Mouse (Mus musculus) embryonic facial prominence, embryonic 15.5 days (tissue): ENCODE results near the gene Rnaseh2b. TPM values are rescaled to one million over a fixed set of nuclear protein-coding genes. Genes with fewer than 3 reads are reported as not detected.

Experiments
- ATAC-seq: fragments of 200-750 bp; cut with Nextera tagmentation; 2 replicates; pipeline ENCODE4 v1.8.0; 2017; ENCODE audit warnings: low read depth, moderate TSS enrichment; ENCODE audit not compliant: insufficient number of reproducible peaks, low FRiP score, low TSS enrichment
- H3K27ac ChIP-seq: fragments of 300-500 bp; sonication (generic); replicated peaks from 2 replicates; pipeline ENCODE4 v1.5.1; 2015; ENCODE audit warnings: mild to moderate bottlenecking, inconsistent platforms
- H3K27me3 ChIP-seq: fragments of 300-500 bp; sonication (generic); 2 replicates; pipeline ENCODE4 v1.6.1; 2015; ENCODE audit warnings: inconsistent platforms
- H3K36me3 ChIP-seq: fragments of 300-500 bp; sonication (generic); 2 replicates; pipeline ENCODE4 v1.6.1; 2015; ENCODE audit warnings: mild to moderate bottlenecking, inconsistent platforms
- H3K4me1 ChIP-seq: fragments of 300-500 bp; sonication (generic); 2 replicates; pipeline ENCODE4 v1.6.1; 2015; ENCODE audit warnings: inconsistent platforms
- H3K4me2 ChIP-seq: fragments of 300-500 bp; sonication (generic); replicated peaks from 2 replicates; pipeline ENCODE4 v1.6.1; 2015; ENCODE audit warnings: mild to moderate bottlenecking, inconsistent platforms
- H3K4me3 ChIP-seq: fragments of 300-500 bp; sonication (generic); replicated peaks from 2 replicates; pipeline ENCODE4 v1.5.1; 2015; ENCODE audit warnings: mild to moderate bottlenecking, inconsistent platforms
- H3K9ac ChIP-seq: fragments of 300-500 bp; sonication (generic); 2 replicates; pipeline ENCODE4 v1.6.1; 2015; ENCODE audit warnings: inconsistent platforms
- H3K9me3 ChIP-seq: fragments of 300-500 bp; sonication (generic); replicated peaks from 2 replicates; pipeline ENCODE4 v1.6.1; 2016; ENCODE audit warnings: inconsistent platforms
- WGBS: fragments of 180-500 bp; shearing (Covaris S2); methylation state at CpG from one replicate; pipeline ENCODE4 v1.1.7; 2015; 5-methylcytosine and 5-hydroxymethylcytosine counted together
- polyA plus RNA-seq: library from polyadenylated mRNA; unstranded; fragments of >200 nt; fragmentation: Nextera tagmentation; extraction: Ambion mirVana; gene quantifications from 2 replicates; pipeline ENCODE4 v1.2.1, GENCODE M21; 2015

Gene Rnaseh2b
- polyA plus RNA-seq, 1 experiment from 2014 or later: 48.9 TPM

DNA sequence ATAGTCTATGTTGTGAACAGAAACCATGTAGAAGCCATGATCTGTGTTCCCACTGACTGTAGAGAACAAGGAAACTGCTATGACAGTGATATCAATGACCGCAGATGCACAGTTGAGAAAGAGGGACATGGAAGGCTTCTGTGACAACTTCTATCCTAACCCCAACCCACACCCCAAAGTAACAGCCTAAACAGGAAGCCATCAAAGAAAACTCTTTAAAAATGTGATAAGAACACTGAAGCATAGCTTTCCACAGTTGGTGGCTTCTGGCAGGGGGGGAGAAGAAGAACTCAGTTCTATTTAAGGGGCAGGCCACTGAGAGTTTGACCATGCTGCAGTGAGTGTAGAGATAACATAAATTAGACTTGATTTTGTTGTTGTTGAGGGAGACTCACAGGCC is 19.3 kb downstream of the Rnaseh2b start:
- no peak overlapping the region for H3K9ac ChIP-seq
- H3K4me3 ChIP-seq: no peak overlapping the region
- no peak overlapping the region for H3K27ac ChIP-seq
- no peaks in the 10 kb centered on the region for H3K36me3 ChIP-seq
- WGBS: 95% methylated on average over 1 of the region's 1 CpGs
- no peak overlapping the region for H3K4me2 ChIP-seq
- H3K9me3 ChIP-seq: no peaks in the 10 kb centered on the region
- no peaks in the 10 kb centered on the region for H3K27me3 ChIP-seq
- ATAC-seq: no peak
- no peaks in the 10 kb centered on the region for H3K4me1 ChIP-seq

- Histone ChIP-seq H3K9me3 (no peaks in the 10 kb centered on the region), H3K36me3 (no peaks in the 10 kb centered on the region), H3K27me3 (no peaks in the 10 kb centered on the region), H3K9ac (no peak overlapping the region), H3K27ac (peak overlapping the region; percentile 44), H3K4me2 (peak overlapping the region; percentile 6; the same call in 1 of the 2 replicates), H3K4me1 (peaks cover 13% of the 10 kb centered on the region; the same call in 1 of the 2 replicates), H3K4me3 (no peak overlapping the region)
- WGBS: 19% methylated on average over 6 of the region's 6 CpGs
- ATAC-seq: peak; percentile 35; the same call in 1 of the 2 replicates
Measured at GRCm38 (mm10) chr14:62322581-62323344, 30.4 kb downstream of the Rnaseh2b start.

DNA sequence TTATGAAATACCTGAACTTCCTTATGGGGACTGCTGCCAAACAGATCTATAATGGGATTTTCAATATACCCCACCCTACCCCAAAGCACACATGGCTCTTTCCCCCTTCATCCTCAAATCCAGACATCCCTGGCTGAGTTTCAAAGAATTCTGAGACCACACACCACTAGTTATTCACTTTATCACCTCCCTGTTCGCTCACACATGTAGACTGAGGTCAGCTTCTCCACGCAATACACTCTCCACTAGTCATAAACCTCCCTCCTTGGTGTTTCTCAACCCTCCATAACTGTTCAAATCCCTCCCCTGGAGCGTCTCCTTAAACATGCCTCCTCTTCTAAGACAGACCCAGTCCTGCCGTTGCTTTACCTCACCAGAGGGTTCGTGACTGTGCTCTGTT is 31.1 kb downstream of the Rnaseh2b start:
- H3K36me3 ChIP-seq: no peaks in the 10 kb centered on the region
- H3K4me2 ChIP-seq: no peak overlapping the region
- H3K9ac ChIP-seq: no peak overlapping the region
- no peaks in the 10 kb centered on the region for H3K27me3 ChIP-seq
- ATAC-seq: no peak
- no peak overlapping the region for H3K4me3 ChIP-seq
- H3K4me1 ChIP-seq: peaks cover 13% of the 10 kb centered on the region; the same call in 1 of the 2 replicates
- no peak overlapping the region for H3K27ac ChIP-seq
- 69% methylated on average over 5 of the region's 5 CpGs for WGBS
- H3K9me3 ChIP-seq: no peaks in the 10 kb centered on the region

DNA sequence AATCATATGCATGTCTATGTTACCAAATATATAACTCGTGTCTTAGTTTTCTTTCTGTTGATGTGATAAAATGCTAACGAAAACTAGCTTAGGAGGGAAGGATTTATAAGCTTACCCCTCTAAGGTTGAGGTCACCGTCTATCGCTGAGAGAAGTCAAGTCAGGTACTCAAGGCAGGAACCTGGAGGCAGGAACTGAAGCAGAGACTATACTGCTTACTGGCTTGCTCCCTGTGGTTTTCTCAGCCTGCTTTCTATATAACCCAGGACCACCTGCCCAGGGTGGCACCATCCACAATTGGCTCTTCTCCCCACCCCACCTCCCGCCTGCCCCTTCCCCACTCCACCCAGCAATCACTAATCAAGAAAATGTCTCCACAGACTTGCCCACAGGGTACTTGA is 32.6 kb downstream of the Rnaseh2b start:
- Histone ChIP-seq H3K4me3 (no peak overlapping the region), H3K27ac (no peak overlapping the region), H3K36me3 (no peaks in the 10 kb centered on the region), H3K9me3 (no peaks in the 10 kb centered on the region), H3K27me3 (no peaks in the 10 kb centered on the region), H3K9ac (no peak overlapping the region), H3K4me2 (no peak overlapping the region), H3K4me1 (peaks cover 13% of the 10 kb centered on the region; the same call in 1 of the 2 replicates)
- 85% methylated on average over 5 of the region's 5 CpGs for WGBS
- no peak for ATAC-seq

DNA sequence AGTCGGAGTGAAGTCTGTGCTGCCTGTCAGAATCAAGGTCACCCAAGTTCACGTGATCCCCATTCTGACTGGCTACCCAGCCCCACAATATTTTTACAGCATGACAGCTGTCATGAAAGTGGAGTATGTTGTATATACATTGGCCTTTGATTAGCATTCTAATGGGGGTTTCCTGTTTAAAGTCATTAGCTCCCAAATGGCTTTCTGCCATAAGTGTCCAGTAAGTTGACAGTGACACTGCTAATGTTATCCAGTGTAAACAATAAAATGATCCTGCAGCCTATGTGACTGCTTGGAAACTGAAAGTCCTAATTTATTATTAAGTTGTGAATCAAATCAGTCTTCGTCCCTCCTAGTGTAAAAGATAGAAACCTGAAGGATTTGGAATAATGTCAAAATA is 33.6 kb downstream of the Rnaseh2b start:
- 70% methylated on average over 3 of the region's 3 CpGs for WGBS
- H3K4me2 ChIP-seq: no peak overlapping the region
- H3K9ac ChIP-seq: no peak overlapping the region
- no peaks in the 10 kb centered on the region for H3K36me3 ChIP-seq
- no peaks in the 10 kb centered on the region for H3K27me3 ChIP-seq
- H3K9me3 ChIP-seq: no peaks in the 10 kb centered on the region
- ATAC-seq: no peak
- H3K27ac ChIP-seq: no peak overlapping the region
- peaks cover 13% of the 10 kb centered on the region; the same call in 1 of the 2 replicates for H3K4me1 ChIP-seq
- H3K4me3 ChIP-seq: no peak overlapping the region

DNA sequence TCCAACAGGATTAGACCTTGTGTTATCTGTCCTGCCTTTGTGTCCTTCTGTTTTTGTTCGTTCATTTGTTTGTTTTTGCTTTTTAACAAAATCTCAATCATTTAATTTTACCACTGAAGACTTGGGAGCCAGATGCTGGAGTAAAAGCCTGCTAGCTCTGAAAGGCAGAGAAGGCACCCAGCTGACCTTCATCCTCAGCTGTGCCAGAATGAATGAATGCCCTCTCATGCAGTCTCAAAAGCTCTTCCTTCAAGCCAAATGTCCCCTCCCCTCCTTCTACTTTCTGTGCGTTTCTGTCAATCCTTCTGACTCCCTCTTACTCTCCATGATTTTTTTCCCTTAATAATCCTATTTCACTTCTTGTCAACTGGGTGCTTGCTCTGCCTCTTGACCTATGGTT is 34.8 kb downstream of the Rnaseh2b start:
- Histone ChIP-seq H3K9ac (no peak overlapping the region), H3K4me3 (no peak overlapping the region), H3K4me2 (no peak overlapping the region), H3K4me1 (peaks cover 20% of the 10 kb centered on the region), H3K9me3 (no peaks in the 10 kb centered on the region), H3K27ac (no peak overlapping the region), H3K27me3 (no peaks in the 10 kb centered on the region), H3K36me3 (no peaks in the 10 kb centered on the region)
- no peak for ATAC-seq
- WGBS: 33% methylated on average over 2 of the region's 2 CpGs

DNA sequence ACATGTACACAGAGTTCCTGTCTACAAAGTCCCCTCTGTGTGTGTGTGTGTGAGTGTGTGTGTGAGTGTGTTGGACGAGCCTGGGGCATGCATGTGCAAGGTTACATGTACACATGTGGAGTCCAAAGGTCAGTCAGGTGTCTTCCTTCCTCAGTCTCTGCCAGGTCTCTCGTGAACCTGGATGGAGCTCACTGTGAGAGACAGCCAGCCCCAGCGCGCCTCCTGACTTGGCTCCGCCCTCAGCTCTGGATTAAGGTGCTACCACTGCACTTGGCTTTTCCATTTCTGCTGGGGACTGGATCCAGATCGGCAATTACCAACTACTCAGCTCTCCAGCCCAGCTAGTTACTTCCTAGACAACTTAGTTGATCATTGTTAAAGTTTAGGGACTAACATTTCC is 36.2 kb downstream of the Rnaseh2b start:
- Histone ChIP-seq H3K4me2 (no peak overlapping the region), H3K9me3 (no peaks in the 10 kb centered on the region), H3K4me1 (peaks cover 24% of the 10 kb centered on the region), H3K27ac (no peak overlapping the region), H3K9ac (no peak overlapping the region), H3K36me3 (no peaks in the 10 kb centered on the region), H3K4me3 (no peak overlapping the region), H3K27me3 (no peaks in the 10 kb centered on the region)
- 37% methylated on average over 6 of the region's 6 CpGs for WGBS
- no peak for ATAC-seq

- no peaks in the 10 kb centered on the region for H3K27me3 ChIP-seq
- H3K4me1 ChIP-seq: peaks cover 24% of the 10 kb centered on the region
- H3K9ac ChIP-seq: no peak overlapping the region
- H3K36me3 ChIP-seq: no peaks in the 10 kb centered on the region
- WGBS: 81% methylated on average over 3 of the region's 3 CpGs
- H3K4me3 ChIP-seq: no peak overlapping the region
- H3K27ac ChIP-seq: no peak overlapping the region
- no peaks in the 10 kb centered on the region for H3K9me3 ChIP-seq
- ATAC-seq: no peak
- H3K4me2 ChIP-seq: no peak overlapping the region
Measured at GRCm38 (mm10) chr14:62329631-62330030, 37.2 kb downstream of the Rnaseh2b start.

DNA sequence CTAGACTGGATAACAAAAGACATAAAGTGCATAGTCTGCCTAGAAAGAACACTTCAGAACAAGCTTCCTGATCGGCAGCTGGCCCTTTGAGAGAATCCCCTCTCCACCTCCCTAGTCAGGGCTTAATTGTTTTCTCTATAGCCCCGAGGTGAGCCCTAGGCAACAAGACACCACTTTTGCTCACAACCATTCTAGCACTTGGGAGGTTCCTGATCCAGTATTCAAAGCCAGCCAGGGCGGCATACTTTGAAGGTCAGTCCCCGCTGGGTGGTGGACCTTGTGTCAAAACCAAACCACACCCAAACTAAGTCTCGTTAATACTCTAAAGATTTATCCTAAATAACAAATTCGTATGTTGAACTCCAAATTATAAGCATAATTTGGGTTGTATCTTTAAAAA is 39.1 kb downstream of the Rnaseh2b start:
- Histone ChIP-seq H3K9me3 (no peaks in the 10 kb centered on the region), H3K4me1 (peaks cover 22% of the 10 kb centered on the region), H3K27ac (peak overlapping the region; percentile 85), H3K27me3 (no peaks in the 10 kb centered on the region), H3K36me3 (0 out of 2 replicates have a peak, but pooled peaks cover 5% of the 10 kb centered on the region), H3K4me2 (peak overlapping the region; percentile 77), H3K9ac (peak overlapping the region; percentile 9; the same call in 1 of the 2 replicates), H3K4me3 (peak overlapping the region; percentile 64)
- ATAC-seq: no peak
- WGBS: 22% methylated on average over 6 of the region's 6 CpGs

DNA sequence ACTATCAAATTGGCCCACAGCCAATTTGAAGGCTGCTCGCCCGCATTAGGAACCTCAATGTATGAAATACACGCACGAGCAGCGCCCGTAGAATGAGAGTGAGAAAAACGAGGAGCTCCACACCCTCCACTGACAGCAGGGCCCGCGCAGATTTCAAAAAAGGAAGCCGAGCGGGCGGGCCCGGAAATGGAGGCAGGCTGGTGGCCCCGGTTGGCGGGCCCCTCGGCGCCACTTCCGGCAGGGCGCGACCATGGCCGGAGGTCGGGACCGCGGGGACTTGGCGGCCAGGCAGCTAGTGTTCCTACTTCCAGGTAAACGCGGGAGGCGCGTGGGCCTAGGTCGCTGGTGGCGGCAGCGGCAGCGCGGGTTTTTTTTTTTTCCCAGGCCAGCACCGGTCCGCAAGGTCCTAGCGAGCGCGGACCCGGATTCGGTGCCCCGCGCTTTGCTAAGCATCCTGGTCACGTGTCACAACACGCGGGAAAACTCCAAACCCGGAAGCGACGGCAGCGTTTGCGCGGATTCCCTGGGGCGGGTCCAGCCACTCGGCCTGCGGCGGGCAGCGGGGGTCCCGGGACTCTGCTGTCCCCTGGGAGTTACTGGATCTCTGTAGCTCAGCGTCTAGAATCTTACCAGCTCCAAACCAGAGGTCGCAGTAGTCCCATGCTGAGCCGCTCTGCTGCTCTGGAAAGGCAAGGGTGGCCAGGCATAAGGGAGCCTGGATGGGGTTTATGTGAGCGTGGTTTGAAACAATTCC is 39.7 kb downstream of the Rnaseh2b start:
- Histone ChIP-seq H3K4me3 (peak overlapping the region; percentile 64), H3K9me3 (no peaks in the 10 kb centered on the region), H3K4me2 (peak overlapping the region; percentile 77), H3K27ac (peak overlapping the region; percentile 85), H3K4me1 (peaks cover 19% of the 10 kb centered on the region), H3K9ac (peak overlapping the region; percentile 69), H3K27me3 (no peaks in the 10 kb centered on the region), H3K36me3 (0 out of 2 replicates have a peak, but pooled peaks cover 5% of the 10 kb centered on the region)
- peak; percentile 64 for ATAC-seq
- WGBS: 1% methylated on average over 61 of the region's 62 CpGs

- H3K9ac ChIP-seq: no peak overlapping the region
- no peak for ATAC-seq
- no peaks in the 10 kb centered on the region for H3K9me3 ChIP-seq
- H3K4me1 ChIP-seq: peaks cover 19% of the 10 kb centered on the region
- no peak overlapping the region for H3K27ac ChIP-seq
- H3K4me2 ChIP-seq: no peak overlapping the region
- no peaks in the 10 kb centered on the region for H3K27me3 ChIP-seq
- H3K36me3 ChIP-seq: 0 out of 2 replicates have a peak, but pooled peaks cover 5% of the 10 kb centered on the region
- H3K4me3 ChIP-seq: no peak overlapping the region
- 74% methylated on average over 9 of the region's 9 CpGs for WGBS
Measured at GRCm38 (mm10) chr14:62333909-62334687, 41.7 kb downstream of the Rnaseh2b start.
